Mouse (Mus musculus) embryonic fibroblast, embryonic 13.5 days (primary cell): ENCODE results near the gene Olfr1283.

Source experiments
- CTCF ChIP-seq: IDR thresholded peaks from 2 replicates; pipeline ENCODE4 v1.5.1; 2011; ENCODE audit warnings: mild to moderate bottlenecking, control low read depth, low read length, moderate library complexity, borderline replicate concordance; ENCODE audit not compliant: insufficient read depth
- POLR2A ChIP-seq: IDR thresholded peaks from 2 replicates; pipeline ENCODE4 v1.6.1; 2011; ENCODE audit warnings: low read depth, mild to moderate bottlenecking, control low read depth, low read length, moderate library complexity

DNA sequence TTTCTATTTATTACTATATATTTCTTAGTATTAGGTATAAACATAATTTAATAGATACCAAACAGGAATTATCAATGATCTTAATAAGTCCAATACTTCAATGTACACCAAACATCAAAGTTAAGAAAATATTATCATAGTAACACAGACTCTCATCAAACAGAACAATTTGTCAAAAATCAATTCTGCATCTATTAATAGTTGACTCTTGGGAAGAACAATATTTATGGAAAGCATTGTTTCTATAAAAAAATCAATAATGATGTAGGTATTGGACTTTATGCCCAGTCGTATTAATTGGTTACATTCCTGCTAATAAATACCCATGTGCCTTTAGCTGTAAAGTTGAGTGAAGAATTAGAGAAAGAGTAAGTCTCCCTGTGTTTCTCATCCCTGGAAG, 8.6 kb downstream of the Olfr1283 start, which contains the start of gene Olfr1284:
- TF ChIP-seq CTCF (no peak), POLR2A (no peak)
